Mouse (Mus musculus) lung, postnatal 0 days (tissue): Measurements from ENCODE around the gene Pcgf6.

Experiments
- CTCF ChIP-seq: IDR thresholded peaks from 2 replicates; pipeline ENCODE4 v1.5.1; 2016; ENCODE audit warnings: antibody characterized with exemption, mild to moderate bottlenecking
- EP300 ChIP-seq: IDR thresholded peaks from 2 replicates; pipeline ENCODE4 v1.6.1; 2016; ENCODE audit warnings: antibody characterized with exemption, mild to moderate bottlenecking, control low read depth

- no peak for TF ChIP-seq CTCF
- no peak for TF ChIP-seq EP300
These were observed 2.2 kb upstream of the Pcgf6 start for GRCm38 (mm10) chr19:47052927-47053326.
